Mouse (Mus musculus): ENCODE data around the gene Rbpjl.
A peak's percentile ranks its signal among the peaks of the same experiment; 100 is the strongest.

Gene Rbpjl

GRCm38 (mm10) chr2:164402906-164403305, at the start of gene Rbpjl:
TSS of gene Rbpjl (plus strand) at chr2:164403141.
- peak; percentile 22; the same call in 1 of the 2 replicates for ATAC-seq (ENCODE audit: insufficient number of reproducible peaks, low FRiP score, low TSS enrichment)

GRCm38 (mm10) chr2:164353356-164353755, 49.6 kb upstream of the Rbpjl start:
- no peak for ATAC-seq (ENCODE audit: insufficient number of reproducible peaks, low FRiP score, low TSS enrichment)

GRCm38 (mm10) chr2:164356177-164356967, 46.6 kb upstream of the Rbpjl start:
- no peak for ATAC-seq (ENCODE audit: insufficient number of reproducible peaks, low FRiP score, low TSS enrichment)

GRCm38 (mm10) chr2:164358373-164358772, 44.6 kb upstream of the Rbpjl start:
- no peak for ATAC-seq (ENCODE audit: insufficient number of reproducible peaks, low FRiP score, low TSS enrichment)

GRCm38 (mm10) chr2:164359031-164359430, 43.9 kb upstream of the Rbpjl start:
- no peak for ATAC-seq (ENCODE audit: insufficient number of reproducible peaks, low FRiP score, low TSS enrichment)

- no peak for ATAC-seq (ENCODE audit: insufficient number of reproducible peaks, low FRiP score, low TSS enrichment)
Observed at GRCm38 (mm10) chr2:164359668-164360067, 43.3 kb upstream of the Rbpjl start.

GRCm38 (mm10) chr2:164360974-164361657, 41.8 kb upstream of the Rbpjl start:
- ATAC-seq (ENCODE audit: insufficient number of reproducible peaks, low FRiP score, low TSS enrichment): no peak

GRCm38 (mm10) chr2:164366947-164367346, 36.0 kb upstream of the Rbpjl start:
- no peak for ATAC-seq (ENCODE audit: insufficient number of reproducible peaks, low FRiP score, low TSS enrichment)

- no peak for ATAC-seq (ENCODE audit: insufficient number of reproducible peaks, low FRiP score, low TSS enrichment)
Observed at GRCm38 (mm10) chr2:164368620-164369105, 34.3 kb upstream of the Rbpjl start.

- no peak for ATAC-seq (ENCODE audit: insufficient number of reproducible peaks, low FRiP score, low TSS enrichment)
Observed at GRCm38 (mm10) chr2:164371371-164371770, 31.6 kb upstream of the Rbpjl start.

- no peak for ATAC-seq (ENCODE audit: insufficient number of reproducible peaks, low FRiP score, low TSS enrichment)
Observed at GRCm38 (mm10) chr2:164372408-164373053, 30.4 kb upstream of the Rbpjl start.

GRCm38 (mm10) chr2:164373187-164373586, 29.8 kb upstream of the Rbpjl start:
- no peak for ATAC-seq (ENCODE audit: insufficient number of reproducible peaks, low FRiP score, low TSS enrichment)

- no peak for ATAC-seq (ENCODE audit: insufficient number of reproducible peaks, low FRiP score, low TSS enrichment)
Observed at GRCm38 (mm10) chr2:164377478-164378426, 25.2 kb upstream of the Rbpjl start.

- ATAC-seq (ENCODE audit: insufficient number of reproducible peaks, low FRiP score, low TSS enrichment): no peak
Observed at GRCm38 (mm10) chr2:164381726-164382125, 21.2 kb upstream of the Rbpjl start.

GRCm38 (mm10) chr2:164382971-164383370, 20.0 kb upstream of the Rbpjl start:
- no peak for ATAC-seq (ENCODE audit: insufficient number of reproducible peaks, low FRiP score, low TSS enrichment)

- ATAC-seq (ENCODE audit: insufficient number of reproducible peaks, low FRiP score, low TSS enrichment): no peak
Observed at GRCm38 (mm10) chr2:164383656-164384399, 19.1 kb upstream of the Rbpjl start.

- ATAC-seq (ENCODE audit: insufficient number of reproducible peaks, low FRiP score, low TSS enrichment): no peak
Observed at GRCm38 (mm10) chr2:164385927-164386763, 16.8 kb upstream of the Rbpjl start.

- ATAC-seq (ENCODE audit: insufficient number of reproducible peaks, low FRiP score, low TSS enrichment): no peak
Observed at GRCm38 (mm10) chr2:164386953-164387352, 16.0 kb upstream of the Rbpjl start.
